Mouse (Mus musculus) intestine, embryonic 14.5 days (tissue): ENCODE results near the gene Klk8. TPM values are rescaled to one million over a fixed set of nuclear protein-coding genes. Genes with fewer than 3 reads are reported as not detected.
A peak's percentile ranks its signal among the peaks of the same experiment; 100 is the strongest.

Experiments
- ATAC-seq: fragments of 200-750 bp; cut with Nextera tagmentation; replicated peaks from 2 replicates; pipeline ENCODE4 v1.8.0; 2017; ENCODE audit warnings: low read depth, moderate number of reproducible peaks, moderate TSS enrichment, moderate library complexity; ENCODE audit not compliant: low FRiP score, low TSS enrichment
- DNase-seq: peaks from one replicate; pipeline ENCODE4 v3.0.0-alpha.2; 2018; ENCODE audit warnings: low spot score
- H3K27ac ChIP-seq: fragments of 300-500 bp; sonication (generic); 2 replicates; pipeline ENCODE4 v1.5.1; 2014; ENCODE audit warnings: low read depth, mild to moderate bottlenecking, control low read depth
- H3K27me3 ChIP-seq: fragments of 300-500 bp; sonication (generic); replicated peaks from 2 replicates; pipeline ENCODE4 v1.6.1; 2014; ENCODE audit warnings: low read length, control low read depth; ENCODE audit not compliant: control insufficient read depth, insufficient read depth
- H3K36me3 ChIP-seq: fragments of 300-500 bp; sonication (generic); 2 replicates; pipeline ENCODE4 v1.6.1; 2014; ENCODE audit warnings: low read length, control low read depth; ENCODE audit not compliant: control insufficient read depth, insufficient read depth
- H3K4me1 ChIP-seq: fragments of 300-500 bp; sonication (generic); replicated peaks from 2 replicates; pipeline ENCODE4 v1.6.1; 2014; ENCODE audit warnings: low read length, control low read depth, mixed read lengths; ENCODE audit not compliant: control insufficient read depth, insufficient read depth
- H3K4me2 ChIP-seq: fragments of 300-500 bp; sonication (generic); 2 replicates; pipeline ENCODE4 v1.6.1; 2014; ENCODE audit warnings: low read length
- H3K4me3 ChIP-seq: fragments of 300-500 bp; sonication (generic); 2 replicates; pipeline ENCODE4 v1.5.1; 2014; ENCODE audit warnings: low read depth, low read length, control low read depth, mixed read lengths
- H3K9ac ChIP-seq: fragments of 300-500 bp; sonication (generic); 2 replicates; pipeline ENCODE4 v1.6.1; 2014; ENCODE audit warnings: mild to moderate bottlenecking, low read length
- H3K9me3 ChIP-seq: fragments of 300-500 bp; sonication (generic); 2 replicates; pipeline ENCODE4 v1.6.1; 2016; ENCODE audit warnings: low read length, control low read depth; ENCODE audit not compliant: control insufficient read depth
- WGBS: fragments of 180-500 bp; shearing (Covaris S2); extraction: QIAGEN DNeasy Blood & Tissue Kit; methylation state at CpG from one replicate; pipeline ENCODE4 v1.1.7; 2014; 5-methylcytosine and 5-hydroxymethylcytosine counted together
- polyA plus RNA-seq: library from polyadenylated mRNA; unstranded; fragments of >200 nt; fragmentation: Nextera tagmentation; extraction: Ambion mirVana; gene quantifications from 2 replicates; pipeline ENCODE4 v1.2.1, GENCODE M21; 2014

The Klk8 gene
- 26.7 and 29.9 TPM in 2 replicates for polyA plus RNA-seq

DNA sequence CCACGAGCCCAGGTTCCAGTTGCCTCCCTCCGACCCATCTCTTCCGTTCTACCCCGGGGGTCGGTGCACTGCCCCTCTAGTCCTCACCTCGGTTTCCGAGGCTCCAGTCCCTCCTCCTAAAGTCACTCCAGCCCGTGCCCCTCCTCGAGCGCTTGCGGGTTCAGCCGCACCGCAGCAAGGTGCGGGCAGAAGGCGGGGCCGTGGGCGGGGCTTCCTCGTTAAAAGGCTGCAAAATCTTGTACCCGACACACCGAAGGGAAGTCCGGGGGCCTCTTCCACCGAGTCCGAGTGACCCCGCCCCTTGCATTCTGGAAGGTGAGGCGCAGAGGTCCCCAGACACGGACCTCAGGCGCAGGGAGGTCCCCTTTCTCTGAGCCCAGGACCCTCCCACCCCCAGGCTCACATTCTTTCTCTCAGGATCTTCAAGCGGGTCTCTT is at the start of gene Klk8:
Klk8 (plus strand) TSS at position 245 of the 437 bp plus-strand sequence.
- 0 out of 2 replicates have a peak, but pooled peaks cover 5% of the 10 kb centered on the region for H3K27me3 ChIP-seq
- ATAC-seq (peak; percentile 77), DNase-seq (peak; percentile 71)
- H3K9ac ChIP-seq = peak within 1 kb of the TSS; percentile 22
- under 1% methylated on average over 28 of the region's 28 CpGs for WGBS
- H3K4me1 ChIP-seq = 0 out of 2 replicates have a peak, but pooled peaks cover 8% of the 10 kb centered on the region
- no peaks in the 10 kb centered on the region for H3K36me3 ChIP-seq
- H3K4me2 ChIP-seq = peak within 1 kb of the TSS; percentile 55
- peak within 1 kb of the TSS; percentile 39 for H3K4me3 ChIP-seq
- H3K27ac ChIP-seq = no peak within 1 kb of the TSS
- no peaks in the 10 kb centered on the region for H3K9me3 ChIP-seq

DNA sequence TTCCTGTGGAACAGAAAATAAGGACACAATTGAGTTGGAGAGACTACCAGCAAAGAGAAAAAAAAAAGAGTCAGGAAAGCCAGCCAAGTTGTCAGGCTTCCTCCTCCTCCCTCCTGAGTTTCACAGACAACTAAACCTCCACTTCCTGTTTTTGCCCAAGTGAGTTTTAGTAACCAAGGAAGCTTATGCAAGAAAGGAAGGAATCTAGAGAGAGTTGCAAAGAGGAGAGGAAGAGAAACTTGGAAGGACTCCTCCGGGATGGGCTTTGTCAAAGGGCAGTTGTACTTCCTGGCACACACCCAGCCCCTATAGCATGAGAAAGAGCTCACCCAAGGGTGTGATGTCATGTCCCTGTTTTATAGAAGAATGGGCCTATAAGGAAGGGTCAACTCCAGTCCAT is 49.6 kb upstream of the Klk8 start:
- WGBS = 65% methylated on average over 1 of the region's 1 CpGs
- Histone ChIP-seq H3K27ac (no peak overlapping the region), H3K4me3 (no peak overlapping the region), H3K4me1 (no peaks in the 10 kb centered on the region), H3K27me3 (no peaks in the 10 kb centered on the region), H3K9me3 (no peaks in the 10 kb centered on the region), H3K4me2 (no peak overlapping the region), H3K36me3 (no peaks in the 10 kb centered on the region), H3K9ac (no peak overlapping the region)
- no peak for DNase-seq
- ATAC-seq = no peak

DNA sequence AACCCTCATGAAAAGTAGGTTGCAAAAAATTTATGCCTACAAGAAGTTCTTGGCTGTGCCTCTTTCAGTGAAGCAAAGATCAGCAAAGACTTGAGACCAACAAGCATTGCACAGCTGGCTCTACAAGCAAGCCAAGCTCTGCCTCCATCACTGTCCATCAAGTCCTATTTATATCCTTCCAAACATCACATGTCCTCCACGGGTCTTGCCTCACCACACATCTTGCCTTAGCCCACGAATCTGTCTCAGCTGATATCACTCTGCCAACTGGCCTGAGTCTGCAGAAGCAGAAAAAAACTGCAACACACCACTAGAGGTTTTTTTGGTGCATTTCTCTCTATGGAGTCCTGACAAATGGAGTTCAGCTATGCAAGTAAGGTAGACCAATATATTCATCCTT is 44.6 kb upstream of the Klk8 start:
- no peak for ATAC-seq
- no peak overlapping the region for H3K9ac ChIP-seq
- H3K4me2 ChIP-seq = no peak overlapping the region
- no peaks in the 10 kb centered on the region for H3K36me3 ChIP-seq
- 62% methylated on average over 2 of the region's 2 CpGs for WGBS
- no peaks in the 10 kb centered on the region for H3K4me1 ChIP-seq
- no peak overlapping the region for H3K27ac ChIP-seq
- H3K9me3 ChIP-seq = no peaks in the 10 kb centered on the region
- no peaks in the 10 kb centered on the region for H3K27me3 ChIP-seq
- no peak for DNase-seq
- no peak overlapping the region for H3K4me3 ChIP-seq

DNA sequence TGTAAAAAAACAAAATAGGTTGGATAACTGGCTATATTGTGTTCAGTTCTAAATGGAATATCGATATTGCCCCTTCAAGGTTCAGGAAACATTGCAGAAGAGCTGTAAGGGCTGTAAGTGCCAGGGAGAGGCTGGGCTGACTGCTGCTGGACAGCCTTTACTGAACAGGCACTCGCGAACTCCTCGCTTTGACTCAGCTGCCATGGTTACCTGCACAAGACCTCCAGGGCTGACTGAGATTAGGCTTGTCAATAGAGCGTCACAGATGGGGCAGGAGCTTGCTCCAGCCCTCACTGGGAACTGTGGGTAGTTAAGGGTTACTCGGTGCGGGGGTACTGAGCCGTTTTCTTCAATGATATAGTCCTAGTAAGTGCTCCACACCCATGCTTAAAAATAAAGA is 30.9 kb upstream of the Klk8 start:
- 44% methylated on average over 8 of the region's 8 CpGs for WGBS
- no peak for ATAC-seq
- DNase-seq = peak; percentile 37

DNA sequence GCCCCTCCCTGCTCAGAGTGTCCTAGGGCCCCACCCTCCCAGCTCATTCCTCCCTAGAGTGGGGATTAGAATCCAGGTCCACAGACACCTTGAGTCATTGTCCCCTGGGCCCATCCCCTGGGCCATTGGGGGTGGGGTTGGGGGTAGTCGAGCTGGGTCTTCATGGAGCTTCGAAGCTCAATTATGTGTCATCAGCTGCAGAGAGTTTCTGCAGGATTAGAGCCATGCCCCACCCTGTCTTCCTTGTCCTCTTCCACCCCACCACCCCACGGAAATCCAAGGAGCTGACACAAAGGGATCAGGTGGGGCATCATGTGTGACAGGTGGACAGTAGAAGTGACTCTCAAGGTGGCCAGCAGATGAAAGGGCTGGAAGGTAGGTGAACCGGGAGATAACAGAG is 28.8 kb upstream of the Klk8 start, which contains the start of gene Klk12:
Klk12 (plus strand) TSS at position 301 of the 400 bp plus-strand sequence.
- no peak for ATAC-seq
- 79% methylated on average over 4 of the region's 4 CpGs for WGBS
- H3K4me3 ChIP-seq = no peak within 1 kb of the TSS
- H3K4me2 ChIP-seq = no peak within 1 kb of the TSS
- H3K4me1 ChIP-seq = no peaks in the 10 kb centered on the region
- no peaks in the 10 kb centered on the region for H3K36me3 ChIP-seq
- no peak within 1 kb of the TSS for H3K27ac ChIP-seq
- H3K9ac ChIP-seq = no peak within 1 kb of the TSS
- no peaks in the 10 kb centered on the region for H3K27me3 ChIP-seq
- H3K9me3 ChIP-seq = no peaks in the 10 kb centered on the region
- DNase-seq = peak; percentile 35

More for the DNA sequence above, 30.9 kb upstream of the Klk8 start:
- H3K4me2 ChIP-seq = no peak overlapping the region
- no peaks in the 10 kb centered on the region for H3K4me1 ChIP-seq
- no peaks in the 10 kb centered on the region for H3K27me3 ChIP-seq
- H3K9ac ChIP-seq = no peak overlapping the region
- H3K27ac ChIP-seq = no peak overlapping the region
- no peaks in the 10 kb centered on the region for H3K9me3 ChIP-seq
- no peaks in the 10 kb centered on the region for H3K36me3 ChIP-seq
- H3K4me3 ChIP-seq = no peak overlapping the region

DNA sequence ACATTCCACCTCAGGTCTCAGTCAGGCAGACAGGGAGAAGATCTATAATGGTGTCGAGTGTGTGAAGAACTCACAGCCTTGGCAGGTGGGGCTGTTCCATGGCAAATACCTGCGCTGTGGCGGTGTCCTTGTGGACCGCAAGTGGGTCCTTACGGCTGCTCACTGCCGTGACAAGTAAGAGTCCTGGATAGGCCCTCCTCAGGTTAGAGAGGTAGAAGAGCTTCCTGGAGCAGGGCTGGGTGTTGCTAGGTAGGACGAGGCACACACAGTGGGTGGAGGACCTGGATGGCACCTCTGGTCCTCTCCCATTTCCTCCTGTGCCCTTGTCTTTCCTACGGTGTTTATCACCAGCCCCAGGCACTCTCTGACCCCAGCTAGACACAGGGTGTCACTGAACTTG is 27.7 kb upstream of the Klk8 start:
- Histone ChIP-seq H3K27me3 (no peaks in the 10 kb centered on the region), H3K9ac (no peak overlapping the region), H3K4me2 (no peak overlapping the region), H3K4me1 (no peaks in the 10 kb centered on the region), H3K36me3 (no peaks in the 10 kb centered on the region), H3K27ac (no peak overlapping the region), H3K4me3 (no peak overlapping the region), H3K9me3 (no peaks in the 10 kb centered on the region)
- 92% methylated on average over 8 of the region's 8 CpGs for WGBS
- DNase-seq (peak; percentile 40), ATAC-seq (no peak)

DNA sequence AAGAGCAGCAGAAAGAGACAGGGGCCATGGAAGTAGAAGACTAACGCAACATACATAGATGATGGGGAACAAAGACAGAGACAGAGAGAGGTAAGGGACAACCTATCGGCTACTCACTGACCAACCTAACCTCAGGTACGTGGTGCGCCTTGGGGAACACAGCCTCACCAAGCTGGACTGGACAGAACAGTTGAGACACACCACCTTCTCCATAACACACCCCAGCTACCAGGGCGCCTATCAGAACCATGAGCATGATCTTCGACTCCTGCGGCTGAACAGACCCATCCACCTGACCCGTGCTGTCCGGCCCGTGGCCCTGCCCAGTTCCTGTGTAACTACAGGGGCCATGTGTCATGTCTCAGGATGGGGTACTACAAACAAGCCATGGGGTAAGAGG is 26.7 kb upstream of the Klk8 start:
- Histone ChIP-seq H3K36me3 (no peaks in the 10 kb centered on the region), H3K9me3 (no peaks in the 10 kb centered on the region), H3K4me2 (no peak overlapping the region), H3K4me1 (no peaks in the 10 kb centered on the region), H3K9ac (no peak overlapping the region), H3K27ac (no peak overlapping the region), H3K27me3 (no peaks in the 10 kb centered on the region), H3K4me3 (no peak overlapping the region)
- 94% methylated on average over 10 of the region's 10 CpGs for WGBS
- DNase-seq (peak; percentile 16), ATAC-seq (no peak)

DNA sequence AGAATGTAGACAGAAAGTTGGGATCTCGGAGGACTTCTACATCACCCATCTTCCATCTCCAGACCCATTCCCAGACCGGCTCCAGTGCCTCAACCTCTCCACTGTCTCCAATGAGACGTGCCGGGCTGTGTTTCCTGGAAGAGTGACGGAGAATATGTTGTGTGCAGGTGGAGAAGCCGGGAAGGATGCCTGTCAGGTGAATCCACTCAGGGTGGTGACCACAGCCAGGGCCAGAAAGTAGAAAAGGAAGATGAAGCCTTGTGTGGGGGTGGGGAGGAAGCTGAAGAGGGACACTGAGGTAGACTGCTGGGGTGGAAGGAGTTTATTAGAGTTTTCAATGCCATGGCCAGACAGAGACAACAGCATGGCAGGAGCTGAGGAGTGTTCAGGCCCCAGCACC is 25.5 kb upstream of the Klk8 start:
- Histone ChIP-seq H3K4me3 (no peak overlapping the region), H3K27ac (no peak overlapping the region), H3K9me3 (no peaks in the 10 kb centered on the region), H3K36me3 (no peaks in the 10 kb centered on the region), H3K4me2 (no peak overlapping the region), H3K27me3 (no peaks in the 10 kb centered on the region), H3K9ac (no peak overlapping the region), H3K4me1 (no peaks in the 10 kb centered on the region)
- no peak for ATAC-seq
- WGBS = 92% methylated on average over 6 of the region's 6 CpGs
- peak; percentile 12 for DNase-seq

DNA sequence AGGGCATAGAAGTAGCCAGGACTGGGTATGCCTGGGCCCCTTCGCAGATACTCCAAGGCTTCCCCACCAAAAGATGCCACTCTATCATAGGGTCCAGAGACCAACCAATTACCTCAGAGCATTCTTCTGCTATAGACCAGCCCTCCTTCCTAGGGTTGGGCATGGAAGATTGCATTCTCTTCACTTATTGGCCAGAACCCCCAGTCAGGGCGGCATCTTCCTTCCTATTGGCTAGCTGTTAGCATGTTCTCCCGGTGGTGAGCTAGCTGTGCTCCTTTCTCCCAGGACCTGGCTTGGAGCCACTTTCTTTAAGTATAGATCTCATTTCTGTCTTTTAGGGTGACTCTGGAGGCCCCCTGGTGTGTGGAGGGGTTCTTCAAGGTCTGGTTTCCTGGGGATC is 24.5 kb upstream of the Klk8 start:
- Histone ChIP-seq H3K36me3 (no peaks in the 10 kb centered on the region), H3K4me2 (no peak overlapping the region), H3K4me1 (no peaks in the 10 kb centered on the region), H3K27ac (no peak overlapping the region), H3K9ac (no peak overlapping the region), H3K4me3 (no peak overlapping the region), H3K27me3 (no peaks in the 10 kb centered on the region), H3K9me3 (no peaks in the 10 kb centered on the region)
- DNase-seq (peak; percentile 35), ATAC-seq (no peak)
- 68% methylated on average over 3 of the region's 3 CpGs for WGBS
